Mouse (Mus musculus) C2C12 (cell line): ENCODE data around the gene Cmss1.

ENCODE experiments used
- CEBPB ChIP-seq: IDR thresholded peaks from one replicate; pipeline ENCODE4 v1.6.1; 2011; ENCODE audit warnings: low read depth, mild to moderate bottlenecking, control low read depth, moderate library complexity
- CTCF ChIP-seq: IDR thresholded peaks from one replicate; pipeline ENCODE4 v1.5.1; 2011; ENCODE audit not compliant: control insufficient read depth, insufficient read depth, insufficient read length
- FOSL1 ChIP-seq: IDR thresholded peaks from one replicate; pipeline ENCODE4 v1.8.0; 2011; ENCODE audit warnings: mild to moderate bottlenecking, low read length; ENCODE audit not compliant: poor library complexity, insufficient read depth, severe bottlenecking
- MAX ChIP-seq: IDR thresholded peaks from one replicate; pipeline ENCODE4 v1.6.1; 2011; ENCODE audit warnings: mild to moderate bottlenecking, control low read depth
- MYOD1 ChIP-seq: IDR thresholded peaks from one replicate; pipeline ENCODE4 v1.6.1; 2011; ENCODE audit warnings: low read depth; ENCODE audit not compliant: control insufficient read depth, insufficient read length
- MYOG ChIP-seq: IDR thresholded peaks from one replicate; pipeline ENCODE4 v1.6.1; 2011; ENCODE audit not compliant: control insufficient read depth, insufficient read length; ENCODE audit errors: extremely low read depth
- USF1 ChIP-seq: IDR thresholded peaks from one replicate; pipeline ENCODE4 v1.6.1; 2011; ENCODE audit warnings: low read depth, mild to moderate bottlenecking, control low read depth, moderate library complexity

GRCm38 (mm10) chr16:57360785-57361184 is 245.9 kb downstream of the Cmss1 start:
- TF ChIP-seq CTCF (no peak), MYOG (no peak), MAX (no peak), USF1 (no peak), MYOD1 (no peak), CEBPB (no peak), FOSL1 (no peak)
